Mouse (Mus musculus) heart, adult 8-10 months (tissue): Measurements from ENCODE around the gene Ncoa7. TPM values are rescaled to one million over a fixed set of nuclear protein-coding genes. Genes with fewer than 3 reads are reported as not detected.

Source experiments
- DNase-seq: peaks from one replicate; pipeline ENCODE4 v3.0.0; 2022; ENCODE audit warnings: low spot score
- total RNA-seq, 4 experiments: library from RNA; stranded (reverse); gene quantifications; 2 replicates each; pipeline ENCODE4 v1.2.4; 2022

Gene Ncoa7
- total RNA-seq, 4 experiments from 2014 or later, result 2.6 to 3.6 (median 3.0) TPM

DNA sequence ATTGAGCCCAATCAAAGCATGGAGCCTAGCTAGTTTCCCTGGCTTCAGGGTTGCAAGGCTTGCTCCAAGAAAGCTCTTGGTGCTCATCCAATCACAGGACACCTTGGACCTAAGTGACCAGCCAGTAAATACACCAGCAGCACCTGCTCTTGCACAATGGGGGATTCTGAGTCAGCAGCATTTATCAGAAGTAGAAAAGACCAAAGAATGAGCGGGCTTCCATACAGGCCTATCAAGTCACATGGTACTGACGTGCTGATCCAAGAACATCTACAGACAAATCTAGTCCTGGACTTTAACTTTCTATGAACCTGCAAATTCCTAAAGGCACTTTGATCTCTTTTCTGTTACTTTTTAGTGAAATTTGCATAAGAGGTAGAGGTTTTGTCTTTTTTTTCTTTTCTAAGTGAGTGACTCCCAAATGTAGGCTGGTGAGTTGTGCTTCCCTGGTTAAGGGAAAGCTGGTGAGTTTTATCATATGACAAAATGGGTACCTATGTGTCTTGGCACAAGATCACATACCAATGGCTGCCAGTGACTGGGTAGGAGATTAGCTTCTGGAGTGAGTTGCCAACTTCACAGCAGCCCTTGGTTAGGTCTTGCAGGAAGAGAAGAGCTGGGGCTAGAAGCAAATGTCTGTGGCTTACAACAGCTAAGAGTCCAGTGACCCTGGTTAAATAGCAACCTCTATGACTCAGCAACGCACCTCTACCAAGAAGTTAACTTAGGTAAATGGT is 57.7 kb downstream of the Ncoa7 start:
- DNase-seq, result no peak

DNA sequence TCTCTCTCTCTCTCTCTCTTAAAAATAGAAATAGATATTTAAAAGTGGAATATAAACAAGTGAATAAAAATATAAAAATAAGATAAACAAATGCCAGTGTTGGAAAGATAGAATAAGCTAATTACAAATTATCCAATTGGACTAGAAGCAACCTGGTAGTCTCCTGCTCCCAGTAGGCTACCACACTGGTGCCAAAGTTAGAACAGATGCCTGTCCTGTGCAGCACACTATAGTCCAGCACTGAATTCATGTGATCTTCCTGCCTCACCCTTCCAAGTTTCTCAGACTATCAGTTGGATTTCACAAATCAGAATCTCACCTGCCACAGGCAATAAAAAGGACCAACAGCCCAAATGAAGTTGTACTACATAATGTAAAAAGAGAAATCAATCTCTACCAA is 59.9 kb downstream of the Ncoa7 start:
- no peak for DNase-seq

DNA sequence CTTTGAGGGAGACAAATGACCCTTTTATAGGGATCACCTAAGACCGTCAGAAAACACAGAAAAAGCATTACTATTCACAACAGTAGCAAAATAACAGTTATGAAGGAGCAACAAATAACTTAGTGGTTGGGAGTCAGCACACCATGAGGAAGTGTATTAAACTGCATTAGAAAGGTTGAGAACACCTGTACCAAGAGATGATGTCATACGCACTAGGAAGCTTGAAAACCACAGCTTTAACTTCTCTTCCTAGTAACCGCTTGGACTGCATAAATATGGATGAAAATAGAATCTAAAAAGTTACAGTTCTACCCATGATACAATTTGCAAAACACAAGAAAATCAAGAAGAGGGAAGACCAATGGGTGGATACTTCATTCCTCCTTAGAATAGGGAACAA is 64.7 kb downstream of the Ncoa7 start:
- DNase-seq, result no peak

DNA sequence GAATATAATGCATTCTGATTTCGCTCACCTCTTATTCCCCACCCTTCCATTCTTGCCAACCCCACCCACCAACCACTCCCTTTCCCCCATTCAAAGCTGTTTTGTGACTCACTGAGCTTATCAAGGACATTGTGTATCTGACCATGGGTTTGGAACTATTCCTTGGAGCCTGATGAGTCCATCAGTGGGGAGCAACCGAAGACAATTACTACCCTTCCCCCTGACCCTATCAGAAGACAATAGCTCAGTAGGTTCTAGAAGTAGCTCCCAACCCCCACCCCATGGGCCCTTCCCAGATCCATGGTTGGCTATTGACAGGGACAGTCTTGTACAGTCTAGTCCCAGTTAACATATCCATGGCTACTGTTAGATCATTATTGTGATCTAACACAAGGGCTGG is 65.8 kb downstream of the Ncoa7 start:
- no peak for DNase-seq

DNA sequence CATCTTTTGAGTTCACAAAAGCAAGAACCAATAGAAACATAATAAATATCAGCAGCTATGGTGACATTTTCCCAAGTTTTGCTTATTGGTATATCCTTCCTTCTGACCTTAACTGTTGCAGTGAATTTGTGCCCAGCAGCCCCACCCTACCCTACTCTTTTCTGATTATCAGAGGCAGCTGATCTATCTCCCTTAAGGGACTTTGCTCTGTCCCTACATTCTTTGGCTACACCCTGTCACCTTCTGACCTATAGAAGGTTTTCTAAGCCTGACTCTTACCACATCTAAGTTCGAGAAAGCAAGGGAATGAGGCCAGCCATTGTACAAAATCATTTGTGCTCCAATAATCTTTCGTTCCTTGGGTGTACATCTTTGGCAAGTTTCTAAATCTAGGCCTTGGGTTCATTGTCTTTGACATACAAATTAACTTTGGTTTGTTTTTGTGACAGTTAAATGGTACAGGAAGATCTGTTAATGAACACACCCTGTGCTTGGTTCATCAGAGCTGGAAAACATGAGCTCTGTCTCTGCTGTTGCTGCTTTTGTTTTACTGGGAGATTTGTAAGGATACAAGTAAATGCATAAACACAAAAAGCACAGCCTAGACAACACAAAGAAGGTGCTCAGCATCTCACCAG is 69.9 kb downstream of the Ncoa7 start:
- DNase-seq, result no peak

DNA sequence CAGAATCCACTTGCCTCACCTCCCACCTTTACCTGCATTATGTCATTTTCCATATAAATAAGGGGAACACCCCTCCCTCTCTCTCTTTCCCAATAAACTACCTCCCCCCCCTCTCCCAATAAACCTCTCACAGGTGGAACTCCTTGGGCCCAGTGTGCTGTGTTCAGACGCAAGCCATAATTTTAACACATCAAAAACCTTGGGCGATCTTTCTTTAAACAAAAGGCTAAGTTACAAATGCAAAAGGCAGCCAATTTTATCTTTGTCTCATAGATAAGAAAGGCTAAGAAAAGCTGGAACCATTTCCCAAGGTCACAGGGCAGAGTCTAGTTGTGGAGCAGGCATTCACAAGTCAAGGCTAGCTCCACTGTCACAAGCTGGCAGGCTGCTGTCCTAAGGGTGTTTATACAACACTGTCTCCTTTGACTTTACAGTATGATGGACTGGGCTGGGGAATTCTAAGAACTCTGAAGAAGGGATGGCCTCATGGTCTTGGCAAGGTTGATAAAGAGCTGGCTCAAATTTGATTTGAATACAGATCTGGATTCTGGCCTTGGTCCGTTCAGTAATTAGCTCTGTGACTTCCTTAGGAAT is 71.7 kb downstream of the Ncoa7 start:
- no peak for DNase-seq

DNA sequence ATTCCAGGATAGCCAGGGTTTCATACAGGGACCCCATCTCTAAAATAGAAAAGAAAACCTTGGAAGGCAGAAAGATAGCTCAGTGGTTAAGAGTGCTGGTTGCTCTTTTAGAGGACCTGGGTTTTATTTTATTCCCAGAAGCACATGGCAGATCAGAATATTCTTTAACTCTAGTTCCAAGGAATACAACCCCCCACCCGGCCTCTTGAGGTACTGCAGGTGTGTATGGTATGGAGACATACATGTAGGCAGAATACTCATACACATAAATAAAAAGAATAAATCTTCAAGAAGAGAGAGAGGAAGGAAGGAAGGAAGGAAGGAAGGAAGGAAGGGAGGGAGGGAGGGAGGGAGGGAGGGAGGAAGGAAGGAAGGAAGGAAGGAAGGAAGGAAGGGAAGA is 72.3 kb downstream of the Ncoa7 start:
- DNase-seq, result no peak

DNA sequence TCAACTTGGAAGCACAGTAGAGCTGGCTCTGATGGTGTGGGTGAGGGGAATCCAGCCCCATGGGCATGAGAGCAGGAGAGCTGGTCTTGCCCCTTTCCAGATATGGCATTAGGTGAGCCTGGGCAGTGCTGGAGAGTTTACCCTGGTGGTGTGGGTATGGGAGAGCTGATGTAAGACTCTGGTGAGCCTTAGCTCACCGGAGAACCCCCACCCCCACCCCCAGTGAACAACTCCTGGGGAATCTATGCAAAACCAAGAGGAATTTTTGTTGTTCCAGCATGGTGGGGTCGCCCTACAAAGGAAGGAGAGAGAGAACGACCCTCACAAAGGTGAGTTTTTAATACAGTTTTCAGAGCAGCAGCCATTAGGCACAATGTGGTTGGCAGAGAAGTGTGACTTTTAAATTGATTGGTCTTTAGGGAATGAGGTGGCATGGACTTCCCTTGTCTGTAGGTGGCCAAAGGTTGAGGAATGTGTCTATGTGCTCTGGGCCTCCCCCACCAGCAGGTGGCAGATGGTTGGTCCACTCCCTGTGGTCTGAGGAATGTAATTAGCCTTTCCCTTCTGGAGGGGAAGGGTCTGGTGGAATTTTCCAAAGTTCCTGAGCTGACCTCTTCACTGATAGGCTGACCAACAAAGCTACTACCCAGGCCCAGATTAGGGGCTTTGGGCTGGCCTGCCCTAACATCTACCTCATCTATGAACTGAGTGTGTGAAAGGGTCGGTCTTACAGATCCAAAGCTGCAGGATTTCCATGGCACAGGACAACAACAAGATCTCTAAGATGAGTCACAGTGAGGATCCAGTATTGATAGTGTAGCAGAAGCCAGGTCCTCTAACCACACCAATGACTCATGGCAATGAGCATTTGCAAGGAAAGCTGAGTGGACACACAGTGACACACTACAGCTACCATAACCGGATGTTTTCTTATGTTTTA is 73.7 kb downstream of the Ncoa7 start:
- DNase-seq, result no peak

DNA sequence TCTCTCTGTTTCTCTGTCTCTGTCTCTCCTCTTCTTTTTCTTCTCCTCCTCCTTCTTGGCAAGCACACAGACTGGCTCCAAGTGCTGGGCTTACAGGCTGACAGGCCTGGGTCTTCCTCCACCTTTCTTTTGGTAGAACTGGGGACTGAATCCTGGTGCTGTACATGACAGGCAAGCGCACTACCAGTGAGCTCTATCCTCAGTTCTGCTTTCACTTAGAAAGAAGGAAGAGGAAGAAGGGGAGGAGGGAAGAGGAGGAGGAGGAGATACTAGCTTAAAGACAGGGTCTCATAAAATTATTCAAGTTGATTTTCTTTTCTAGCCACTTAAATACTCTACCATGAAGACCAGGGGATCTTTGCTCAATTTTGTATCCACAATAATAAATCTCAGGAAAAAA is 80.1 kb downstream of the Ncoa7 start:
- no peak for DNase-seq

DNA sequence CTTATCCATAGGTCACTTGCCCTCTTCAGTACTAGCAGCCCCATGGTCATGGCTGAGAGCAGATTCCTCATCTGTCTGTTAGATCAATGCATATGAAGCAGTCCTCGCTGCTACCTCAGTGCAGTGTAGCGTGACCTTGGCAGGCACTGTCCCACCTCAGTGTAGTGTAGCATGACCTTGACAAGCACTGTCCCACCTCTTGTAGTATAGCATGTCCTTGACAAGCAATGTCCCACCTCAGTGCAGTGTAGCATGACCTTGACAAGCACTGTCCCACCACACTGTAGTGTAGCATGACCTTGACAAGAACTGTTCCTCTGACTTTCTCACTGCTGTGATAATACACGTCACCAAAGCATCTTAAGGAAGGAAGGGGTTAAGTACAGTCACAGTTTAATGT is 82.6 kb downstream of the Ncoa7 start:
- no peak for DNase-seq

DNA sequence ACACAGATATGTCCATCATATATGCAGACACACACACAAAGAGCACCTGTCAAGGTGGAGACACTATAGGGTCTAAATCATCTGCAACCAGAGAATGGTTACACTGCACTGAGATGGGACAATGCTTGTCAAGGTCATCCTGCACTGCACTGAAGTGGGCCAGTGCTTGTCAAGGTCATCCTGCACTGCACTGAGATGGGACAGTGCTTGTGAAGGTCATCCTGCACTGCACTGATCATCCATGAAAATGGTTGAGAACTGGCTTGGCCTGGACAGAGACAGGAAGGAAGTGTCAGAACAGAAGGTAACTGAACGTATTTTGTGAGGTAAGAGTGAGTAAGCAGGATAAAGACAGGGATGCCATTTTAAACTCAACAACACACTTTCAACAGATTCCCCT is 83.2 kb downstream of the Ncoa7 start:
- DNase-seq, result no peak

DNA sequence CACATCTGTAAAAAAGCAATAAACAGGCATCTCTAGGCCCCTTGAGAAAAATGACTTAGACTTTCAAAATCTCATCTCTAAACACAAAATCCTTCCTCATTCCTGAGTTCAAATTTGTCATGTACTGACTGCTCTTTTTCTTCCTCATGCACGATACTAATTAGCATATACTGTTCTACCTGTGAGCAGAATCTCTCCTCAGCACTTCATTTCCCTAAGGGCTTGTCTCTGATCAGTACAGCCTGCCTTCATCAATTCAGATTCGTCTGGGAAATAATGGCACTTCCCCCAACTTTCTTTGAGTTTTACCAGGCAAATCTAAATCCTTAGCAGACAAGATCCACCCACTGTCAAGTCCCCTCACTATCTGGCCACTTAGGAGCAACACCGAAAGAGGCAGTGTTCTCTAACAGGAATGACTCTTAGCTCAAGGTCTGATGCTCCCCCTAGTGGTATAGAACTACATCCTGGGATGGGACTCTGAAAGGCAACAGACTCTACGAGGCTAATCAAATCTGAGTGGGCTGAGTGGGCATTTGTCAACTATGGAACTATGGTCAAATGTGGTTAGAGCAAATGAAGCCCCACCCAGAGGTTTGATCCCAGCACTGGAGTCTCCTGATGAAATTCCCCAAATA is 84.3 kb downstream of the Ncoa7 start:
- peak; percentile 50 for DNase-seq

DNA sequence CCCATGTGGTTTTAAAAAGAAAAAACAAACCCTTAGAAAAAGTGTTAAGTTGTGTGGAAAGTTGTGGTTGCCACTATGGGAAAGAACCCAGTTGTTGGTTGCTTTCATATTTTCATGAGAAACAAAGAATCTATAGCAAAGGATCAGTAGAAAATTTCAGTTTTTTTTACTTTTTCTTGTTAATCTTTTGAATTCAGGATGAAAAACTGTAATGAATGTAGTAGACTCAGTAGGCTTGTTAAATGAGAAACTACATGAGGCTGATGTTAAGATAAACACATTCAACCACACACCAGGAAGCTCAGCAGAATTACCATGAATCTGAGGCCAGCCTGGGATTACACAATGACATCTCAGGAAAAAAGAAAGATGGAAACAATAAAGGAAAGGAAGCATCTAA is 87.0 kb downstream of the Ncoa7 start:
- DNase-seq, result no peak

DNA sequence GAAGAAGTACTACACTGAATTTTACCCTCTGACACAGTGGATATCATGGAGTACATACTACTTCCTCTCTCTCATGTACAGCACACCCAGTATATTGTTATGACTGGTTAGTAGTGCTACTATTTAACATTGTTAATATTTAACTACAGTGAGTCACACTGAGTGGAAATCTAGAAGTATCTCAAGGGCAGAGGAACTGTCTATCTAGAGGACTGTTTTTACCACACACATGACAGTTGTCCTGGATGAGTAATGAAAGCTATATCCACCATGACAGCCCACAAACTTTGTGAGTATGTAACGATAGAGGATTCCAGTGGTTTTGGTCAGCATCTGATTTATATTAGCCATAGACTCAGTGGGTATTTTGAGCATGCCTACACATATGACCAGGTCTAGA is 90.6 kb downstream of the Ncoa7 start:
- DNase-seq, result no peak

DNA sequence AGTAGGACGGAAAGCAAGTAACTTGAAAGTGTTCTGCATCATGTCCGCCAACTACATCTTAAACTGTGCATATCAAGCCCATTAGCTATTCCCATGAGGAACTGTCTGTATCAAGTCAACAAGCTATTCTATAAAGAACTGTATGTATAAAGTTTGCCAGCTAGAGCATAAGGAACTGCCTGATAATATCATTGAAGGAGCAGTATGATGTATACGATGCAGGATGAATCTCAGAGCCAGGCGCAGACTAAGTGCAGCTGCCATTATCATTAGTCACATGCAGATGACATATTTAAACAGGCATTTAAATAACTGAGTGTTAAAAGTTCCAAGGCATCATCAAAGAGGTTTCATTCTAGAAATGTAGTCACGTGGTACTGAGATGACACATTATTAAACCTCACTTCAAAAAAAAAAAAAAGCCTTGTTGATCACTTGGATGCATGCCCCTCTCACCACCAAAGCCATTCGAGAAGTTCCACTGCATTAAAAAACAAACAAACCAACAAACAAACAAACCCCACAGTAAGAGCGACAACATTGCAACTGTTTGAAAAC is 93.2 kb downstream of the Ncoa7 start:
- DNase-seq, result no peak

DNA sequence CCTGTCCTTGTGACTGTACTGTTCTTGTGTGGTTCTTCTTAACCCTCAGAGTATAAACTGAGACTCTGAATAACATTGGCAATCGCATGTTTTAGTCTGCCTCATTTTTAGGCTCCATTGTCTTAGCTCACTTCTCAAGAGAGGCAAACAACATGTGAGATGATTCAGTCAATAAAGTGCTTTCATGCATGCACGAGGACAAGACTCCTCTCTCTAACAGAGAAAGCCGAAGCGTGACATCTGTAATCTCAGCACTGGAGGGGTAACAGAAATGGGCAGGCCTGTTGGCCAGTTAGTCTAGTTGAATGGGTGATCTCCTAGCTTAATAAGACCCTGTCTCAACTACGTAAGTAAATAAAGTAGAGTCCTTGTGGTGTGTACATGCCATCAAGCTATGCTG is 95.1 kb downstream of the Ncoa7 start:
- DNase-seq, result no peak

DNA sequence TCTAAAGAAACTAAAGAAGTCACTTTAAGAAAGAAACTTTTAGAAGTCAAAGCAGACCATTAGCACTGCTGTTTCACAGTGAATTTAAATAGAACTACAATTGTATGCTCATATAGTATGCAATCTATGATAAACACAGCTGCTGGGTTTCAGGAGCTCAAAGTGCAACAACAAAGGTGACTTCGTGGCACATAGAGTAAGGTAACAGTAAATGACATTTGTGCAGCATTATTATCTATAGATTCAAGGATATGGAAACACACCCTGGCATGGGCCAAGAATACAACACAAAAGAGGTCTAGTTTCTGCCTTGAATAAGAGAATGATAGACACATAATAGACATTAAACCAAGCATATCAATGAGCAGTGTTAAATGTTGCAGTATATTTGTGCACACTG is 100.5 kb downstream of the Ncoa7 start:
- no peak for DNase-seq

DNA sequence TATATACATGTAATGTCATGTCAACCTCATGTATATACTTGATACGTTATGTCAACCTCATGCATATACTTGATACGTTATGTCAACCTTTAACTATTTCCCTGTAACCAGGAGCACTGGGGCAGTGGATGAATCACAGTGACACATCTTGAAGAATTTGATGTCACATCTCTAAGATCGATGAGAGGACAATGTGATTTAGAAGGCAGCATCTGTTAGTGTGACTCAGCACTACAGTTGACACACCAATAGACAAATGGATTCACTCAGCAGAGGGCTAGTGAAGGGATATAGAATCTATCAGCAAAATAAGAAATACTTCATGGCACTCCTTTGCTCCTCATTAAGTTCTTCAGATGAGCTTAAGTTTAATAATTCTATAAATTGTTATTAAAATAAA is 116.3 kb downstream of the Ncoa7 start:
- no peak for DNase-seq

DNA sequence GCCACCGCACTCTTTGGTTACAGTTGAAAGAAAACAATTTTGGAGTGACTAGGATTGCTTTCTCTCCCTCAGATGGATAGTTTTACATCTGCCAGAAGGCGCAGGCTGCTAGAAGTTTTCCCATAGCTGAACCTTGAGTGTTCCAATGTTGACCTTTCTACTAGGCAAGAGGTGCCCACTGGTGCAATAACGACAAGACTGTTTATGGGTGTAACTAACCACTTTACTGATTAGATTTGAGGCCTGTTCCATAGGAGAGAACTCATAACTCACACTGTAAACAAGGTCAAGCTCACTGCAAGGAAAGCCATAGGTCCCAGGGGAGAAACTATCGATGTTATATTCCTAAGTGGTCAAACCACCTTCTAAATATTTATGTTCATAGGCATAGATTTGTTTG is 119.7 kb downstream of the Ncoa7 start:
- DNase-seq, result no peak

DNA sequence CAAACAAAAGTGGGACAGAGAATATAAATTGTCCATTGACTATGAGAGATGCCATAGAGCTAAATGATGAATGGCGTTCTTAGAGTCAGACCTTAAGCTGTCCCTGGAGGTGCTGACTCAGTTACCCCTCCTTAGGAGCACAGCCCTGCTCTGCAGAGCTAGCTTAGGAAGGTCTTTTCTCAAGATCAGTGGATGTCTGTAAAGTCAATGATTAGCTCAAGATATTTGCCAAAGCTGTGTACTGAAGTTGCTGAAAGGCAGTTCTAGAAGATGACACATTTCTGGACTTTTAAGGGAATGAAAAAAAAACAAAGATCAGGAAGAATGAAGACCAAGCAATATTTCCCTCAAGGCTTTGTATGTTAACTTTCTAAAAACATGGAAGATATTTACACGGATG is 123.4 kb downstream of the Ncoa7 start:
- no peak for DNase-seq

DNA sequence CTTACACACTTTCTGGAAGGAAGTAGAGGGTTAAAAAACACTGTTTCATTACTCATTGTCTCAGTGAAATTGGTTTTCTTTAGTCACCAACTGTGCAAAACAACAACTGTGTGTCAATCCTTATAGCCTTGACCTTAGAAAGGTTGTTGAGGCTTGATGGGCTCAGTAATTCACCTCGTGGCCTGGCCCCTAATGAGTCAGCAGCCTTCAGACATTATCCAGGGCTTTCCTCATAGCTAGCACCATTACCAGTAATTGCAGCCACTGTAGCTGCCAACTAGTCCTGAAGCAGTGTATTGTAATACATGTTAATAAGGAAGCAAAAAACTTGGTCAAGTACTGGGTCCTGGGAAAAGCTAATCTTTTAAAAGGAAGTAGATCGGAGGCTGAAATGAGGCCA is 125.1 kb downstream of the Ncoa7 start:
- DNase-seq, result no peak
